Mouse (Mus musculus) ovary, adult 2 months (tissue): ENCODE data around the gene Ccdc14. TPM values are rescaled to one million over a fixed set of nuclear protein-coding genes. Genes with fewer than 3 reads are reported as not detected.

Experiments used
- polyA plus RNA-seq: library from polyadenylated mRNA; depleted of rRNA; stranded (reverse); fragments of >200 nt; gene quantifications from 2 replicates; pipeline ENCODE4 v1.2.3, GENCODE M21; 2012; rRNA removed

Gene Ccdc14
- 1.9 and 2.3 TPM in 2 replicates for polyA plus RNA-seq

GRCm38 (mm10) chr16:34690334-34691144 is at the start of gene Ccdc14:
Gene Ccdc14 (plus strand): TSS chr16:34690616.

DNA sequence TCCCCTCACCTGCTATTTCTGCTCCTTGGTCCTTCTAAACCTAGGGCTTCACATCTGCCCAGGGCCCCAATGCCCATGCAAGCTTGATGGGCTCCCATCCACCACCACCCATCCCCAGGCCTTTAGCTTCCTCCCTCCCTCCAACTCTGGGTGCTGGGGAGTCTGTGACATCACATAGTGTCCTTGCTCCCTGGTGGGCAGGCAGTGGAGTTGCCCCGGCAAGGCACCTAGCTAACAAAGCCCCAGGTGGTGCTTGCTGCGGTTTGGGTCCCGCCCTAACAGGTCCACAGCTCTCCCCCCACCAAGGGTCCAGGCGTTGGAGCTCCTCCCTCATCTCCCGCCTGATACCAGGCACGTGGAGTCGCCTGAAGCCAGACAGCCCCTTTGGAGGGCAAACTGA is 40.8 kb upstream of the Ccdc14 start, which contains the start of gene Ropn1:
Gene Ropn1, plus strand, starts transcription at position 301 of the 400 bp plus-strand sequence.

GRCm38 (mm10) chr16:34745065-34745585 is 54.7 kb downstream of the Ccdc14 start, which contains the start of gene Mylk:
Gene Mylk (plus strand): TSS chr16:34745210.

Other genes starting within 250 kb of the Ccdc14 start
- 14.4 and 17.7 TPM in 2 replicates for gene Kalrn, start 117.1 kb upstream of the Ccdc14 start, polyA plus RNA-seq
- gene Ropn1, start 40.7 kb upstream of the Ccdc14 start, polyA plus RNA-seq, result not detected in 2 replicates
- 382 and 474 TPM in 2 replicates for gene Mylk, start 54.6 kb downstream of the Ccdc14 start, polyA plus RNA-seq